Mouse (Mus musculus) liver, embryonic 13.5 days (tissue): ENCODE results near the gene Asap3. TPM values are rescaled to one million over a fixed set of nuclear protein-coding genes. Genes with fewer than 3 reads are reported as not detected.

ENCODE experiments used
- ATAC-seq: fragments of 200-750 bp; cut with Nextera tagmentation; 2 replicates; pipeline ENCODE4 v1.8.0; 2017; ENCODE audit warnings: low read depth, mild to moderate bottlenecking, moderate number of reproducible peaks, moderate library complexity
- DNase-seq: peaks from one replicate; pipeline ENCODE4 v3.0.0; 2022
- H3K27ac ChIP-seq: fragments of 300-500 bp; sonication (generic); 2 replicates; pipeline ENCODE4 v1.5.1; 2015; ENCODE audit warnings: moderate library complexity, mild to moderate bottlenecking, inconsistent platforms
- H3K27me3 ChIP-seq: fragments of 300-500 bp; sonication (generic); 2 replicates; pipeline ENCODE4 v1.6.1; 2015; ENCODE audit warnings: mild to moderate bottlenecking, inconsistent platforms
- H3K36me3 ChIP-seq: fragments of 300-500 bp; sonication (generic); 2 replicates; pipeline ENCODE4 v1.6.1; 2015; ENCODE audit warnings: mild to moderate bottlenecking, inconsistent platforms
- H3K4me1 ChIP-seq: fragments of 300-500 bp; sonication (generic); replicated peaks from 2 replicates; pipeline ENCODE4 v1.6.1; 2015; ENCODE audit warnings: inconsistent platforms
- H3K4me2 ChIP-seq: fragments of 300-500 bp; sonication (generic); 2 replicates; pipeline ENCODE4 v1.6.1; 2015; ENCODE audit warnings: inconsistent platforms, mild to moderate bottlenecking, moderate library complexity
- H3K4me3 ChIP-seq: fragments of 300-500 bp; sonication (generic); replicated peaks from 2 replicates; pipeline ENCODE4 v1.5.1; 2015; ENCODE audit warnings: mild to moderate bottlenecking, inconsistent platforms
- H3K9ac ChIP-seq: fragments of 300-500 bp; sonication (generic); 2 replicates; pipeline ENCODE4 v1.6.1; 2015; ENCODE audit warnings: mild to moderate bottlenecking, inconsistent platforms
- H3K9me3 ChIP-seq: fragments of 300-500 bp; sonication (generic); replicated peaks from 2 replicates; pipeline ENCODE4 v1.6.1; 2016; ENCODE audit warnings: inconsistent platforms
- WGBS: fragments of 180-500 bp; shearing (Covaris S2); methylation state at CpG from one replicate; pipeline ENCODE4 v1.1.7; 2015; ENCODE audit not compliant: insufficient replicate concordance; 5-methylcytosine and 5-hydroxymethylcytosine counted together
- polyA plus RNA-seq: library from polyadenylated mRNA; unstranded; fragments of >200 nt; fragmentation: Nextera tagmentation; extraction: Ambion mirVana; gene quantifications from 2 replicates; pipeline ENCODE4 v1.2.1, GENCODE M21; 2015

The Asap3 gene
- polyA plus RNA-seq, 1 experiment from 2014 or later: 1.1 TPM

DNA sequence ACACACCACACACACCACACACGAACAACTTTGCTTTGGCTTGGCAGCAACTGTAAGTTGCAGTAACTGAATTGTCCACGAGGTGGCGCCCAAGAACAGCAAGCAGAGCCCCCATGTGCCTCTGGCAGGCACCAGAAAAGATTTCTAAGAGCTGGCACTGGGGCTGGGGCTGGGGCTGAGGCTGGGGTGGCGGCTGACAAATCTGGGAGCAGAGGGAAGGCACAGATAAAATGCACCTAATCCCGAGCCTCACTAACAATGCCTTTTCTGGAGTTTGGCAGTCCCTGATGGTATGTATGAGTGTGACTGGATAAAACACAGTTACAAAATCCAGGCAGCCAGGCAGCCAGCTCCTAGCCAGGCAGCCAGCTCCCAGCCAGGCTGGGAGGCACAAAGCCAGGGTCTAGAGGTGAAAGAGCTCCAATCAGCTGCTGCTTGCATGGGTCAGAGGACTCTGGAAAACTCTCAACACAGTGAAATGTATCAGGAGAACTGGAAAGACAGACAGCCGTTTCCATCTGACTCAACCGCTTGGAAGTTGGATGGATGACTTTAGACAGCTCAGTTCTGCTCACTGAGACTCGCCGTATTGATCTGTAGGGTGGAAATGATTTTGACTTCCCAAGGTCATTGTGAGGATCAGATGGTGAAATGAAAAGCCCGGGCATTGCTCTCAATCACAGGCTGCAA lies 54.5 kb downstream of the Asap3 start:
- Histone ChIP-seq H3K4me3 (no peak overlapping the region), H3K4me1 (peaks cover 18% of the 10 kb centered on the region), H3K36me3 (no peaks in the 10 kb centered on the region), H3K9ac (no peak overlapping the region), H3K4me2 (no peak overlapping the region), H3K27ac (no peak overlapping the region), H3K27me3 (peaks cover 23% of the 10 kb centered on the region), H3K9me3 (no peaks in the 10 kb centered on the region)
- WGBS: 39% methylated on average over 10 of the region's 10 CpGs
- no peak for ATAC-seq
- peak; percentile 55 for DNase-seq

GRCm38 (mm10) chr4:136261912-136262311 lies 55.7 kb downstream of the Asap3 start:
- no peak overlapping the region for H3K9ac ChIP-seq
- ATAC-seq (no peak), DNase-seq (no peak)
- H3K4me3 ChIP-seq: no peak overlapping the region
- H3K27ac ChIP-seq: no peak overlapping the region
- no peaks in the 10 kb centered on the region for H3K36me3 ChIP-seq
- H3K9me3 ChIP-seq: no peaks in the 10 kb centered on the region
- peaks cover 12% of the 10 kb centered on the region for H3K4me1 ChIP-seq
- no peak overlapping the region for H3K4me2 ChIP-seq
- WGBS: 61% methylated on average over 10 of the region's 10 CpGs
- H3K27me3 ChIP-seq: peaks cover 23% of the 10 kb centered on the region

GRCm38 (mm10) chr4:136263555-136263954 lies 57.4 kb downstream of the Asap3 start:
- DNase-seq: no peak
- peaks cover 11% of the 10 kb centered on the region; the same call in 1 of the 2 replicates for H3K27me3 ChIP-seq
- no peak overlapping the region for H3K27ac ChIP-seq
- H3K4me1 ChIP-seq: 0 out of 2 replicates have a peak, but pooled peaks cover 7% of the 10 kb centered on the region
- H3K4me3 ChIP-seq: no peak overlapping the region
- ATAC-seq: no peak
- 76% methylated on average over 4 of the region's 4 CpGs for WGBS
- no peaks in the 10 kb centered on the region for H3K9me3 ChIP-seq
- H3K36me3 ChIP-seq: no peaks in the 10 kb centered on the region
- no peak overlapping the region for H3K9ac ChIP-seq
- no peak overlapping the region for H3K4me2 ChIP-seq

GRCm38 (mm10) chr4:136266716-136267343 lies 60.7 kb downstream of the Asap3 start:
- H3K4me2 ChIP-seq: no peak overlapping the region
- no peak overlapping the region for H3K4me3 ChIP-seq
- no peaks in the 10 kb centered on the region for H3K36me3 ChIP-seq
- DNase-seq (no peak), ATAC-seq (no peak; the same call in 1 of the 2 replicates)
- 34% methylated on average over 9 of the region's 9 CpGs for WGBS
- H3K27me3 ChIP-seq: peaks cover 9% of the 10 kb centered on the region
- H3K9ac ChIP-seq: no peak overlapping the region
- no peaks in the 10 kb centered on the region for H3K9me3 ChIP-seq
- H3K27ac ChIP-seq: no peak overlapping the region
- H3K4me1 ChIP-seq: 0 out of 2 replicates have a peak, but pooled peaks cover 7% of the 10 kb centered on the region

DNA sequence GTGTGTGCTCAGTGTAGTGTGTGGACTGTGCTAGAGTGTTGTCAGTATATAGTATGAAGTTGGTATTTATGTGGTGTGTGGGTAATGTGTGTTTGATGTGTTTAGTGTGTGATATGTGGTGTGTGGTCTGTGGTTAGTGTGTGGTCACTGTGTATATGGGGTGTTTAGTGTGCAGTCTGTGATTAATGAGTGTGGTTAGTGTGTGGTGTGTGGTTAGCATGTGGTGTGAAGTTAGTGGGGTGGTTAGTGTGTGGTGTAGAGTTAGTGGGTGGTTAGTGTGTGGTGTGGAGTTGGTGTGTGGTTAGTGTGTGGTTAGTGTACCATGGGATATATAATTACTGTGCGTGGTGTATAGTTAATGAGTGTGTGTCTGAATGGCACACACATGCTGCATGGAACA lies 62.7 kb downstream of the Asap3 start:
- Histone ChIP-seq H3K4me3 (no peak overlapping the region), H3K27me3 (peaks cover 13% of the 10 kb centered on the region), H3K9me3 (no peaks in the 10 kb centered on the region), H3K4me2 (no peak overlapping the region), H3K4me1 (0 out of 2 replicates have a peak, but pooled peaks cover 7% of the 10 kb centered on the region), H3K36me3 (0 out of 2 replicates have a peak, but pooled peaks cover 8% of the 10 kb centered on the region), H3K9ac (no peak overlapping the region), H3K27ac (no peak overlapping the region)
- no peak for DNase-seq
- whole genome bisulfite sequencing: 35% methylated on average over 1 of the region's 1 CpGs
- no peak for ATAC-seq

DNA sequence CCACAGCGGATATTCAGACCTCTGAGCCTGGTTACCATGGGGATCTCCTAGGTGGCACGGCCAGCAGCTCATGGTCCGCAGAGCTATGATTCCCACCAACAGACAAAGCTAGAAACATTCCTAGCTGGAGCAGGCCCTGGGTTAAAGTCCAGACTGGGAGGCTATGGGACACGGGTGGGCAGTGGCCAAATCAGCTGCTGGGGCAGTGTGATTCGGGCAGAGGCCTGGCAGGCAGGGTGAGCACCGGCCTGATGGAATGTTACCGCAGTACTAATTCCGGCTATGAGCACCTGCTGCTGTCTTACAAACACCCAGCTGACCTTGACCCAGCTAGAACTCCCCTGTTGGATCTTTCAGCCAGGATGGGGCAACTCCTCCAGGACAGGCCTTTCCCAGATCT lies 64.5 kb downstream of the Asap3 start:
- ATAC-seq (no peak), DNase-seq (no peak)
- Histone ChIP-seq H3K9me3 (no peaks in the 10 kb centered on the region), H3K4me3 (no peak overlapping the region), H3K36me3 (0 out of 2 replicates have a peak, but pooled peaks cover 8% of the 10 kb centered on the region), H3K27ac (no peak overlapping the region), H3K9ac (no peak overlapping the region), H3K4me2 (no peak overlapping the region), H3K27me3 (peaks cover 15% of the 10 kb centered on the region), H3K4me1 (0 out of 2 replicates have a peak, but pooled peaks cover 7% of the 10 kb centered on the region)
- WGBS: 75% methylated on average over 8 of the region's 8 CpGs

GRCm38 (mm10) chr4:136281097-136281496 lies 74.9 kb downstream of the Asap3 start:
- no peak overlapping the region for H3K9ac ChIP-seq
- no peaks in the 10 kb centered on the region for H3K9me3 ChIP-seq
- peaks cover 23% of the 10 kb centered on the region for H3K4me1 ChIP-seq
- no peak overlapping the region for H3K4me3 ChIP-seq
- no peak overlapping the region for H3K27ac ChIP-seq
- ATAC-seq (no peak), DNase-seq (no peak)
- no peaks in the 10 kb centered on the region for H3K36me3 ChIP-seq
- H3K4me2 ChIP-seq: no peak overlapping the region
- H3K27me3 ChIP-seq: peaks cover 10% of the 10 kb centered on the region
- WGBS: 75% methylated on average over 8 of the region's 8 CpGs

- H3K27me3 ChIP-seq: peaks cover 5% of the 10 kb centered on the region
- WGBS: 54% methylated on average over 9 of the region's 9 CpGs
- H3K4me2 ChIP-seq: no peak overlapping the region
- no peak for ATAC-seq
- no peak overlapping the region for H3K9ac ChIP-seq
- no peaks in the 10 kb centered on the region for H3K9me3 ChIP-seq
- peaks cover 28% of the 10 kb centered on the region for H3K4me1 ChIP-seq
- no peak for DNase-seq
- no peak overlapping the region for H3K27ac ChIP-seq
- H3K4me3 ChIP-seq: no peak overlapping the region
- H3K36me3 ChIP-seq: no peaks in the 10 kb centered on the region
These were observed 75.4 kb downstream of the Asap3 start for GRCm38 (mm10) chr4:136281611-136282010.

GRCm38 (mm10) chr4:136282621-136283480 lies 76.7 kb downstream of the Asap3 start:
- H3K4me3 ChIP-seq: no peak overlapping the region
- no peaks in the 10 kb centered on the region for H3K9me3 ChIP-seq
- WGBS: 50% methylated on average over 10 of the region's 10 CpGs
- peaks cover 5% of the 10 kb centered on the region for H3K27me3 ChIP-seq
- no peak for ATAC-seq
- no peak for DNase-seq
- H3K36me3 ChIP-seq: peaks cover 5% of the 10 kb centered on the region
- H3K4me2 ChIP-seq: no peak overlapping the region
- peak overlapping the region; percentile 48; the same call in 1 of the 2 replicates for H3K27ac ChIP-seq
- peaks cover 40% of the 10 kb centered on the region for H3K4me1 ChIP-seq
- H3K9ac ChIP-seq: no peak overlapping the region

DNA sequence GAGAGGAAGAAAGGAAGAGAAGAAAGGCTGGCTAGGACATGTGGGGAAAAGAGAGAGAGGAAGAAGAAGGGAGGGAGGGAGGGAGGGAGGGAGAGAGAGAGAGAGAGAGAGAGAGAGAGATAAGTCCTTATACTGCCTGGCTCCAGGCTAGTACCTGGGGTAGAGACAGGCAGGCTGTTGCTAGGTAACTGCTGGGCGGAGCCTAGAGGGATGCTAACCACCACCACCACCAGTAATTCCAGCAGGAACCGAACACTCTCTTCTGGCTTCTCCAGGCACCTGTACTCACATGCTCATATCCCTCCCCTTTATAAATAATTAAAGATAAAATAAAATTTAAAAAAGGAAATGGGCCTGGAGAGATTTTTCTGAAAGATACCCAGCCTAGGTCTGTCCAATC lies 77.6 kb downstream of the Asap3 start:
- H3K9me3 ChIP-seq: peaks cover under 1% of the 10 kb centered on the region; the same call in 1 of the 2 replicates
- ATAC-seq: no peak
- H3K9ac ChIP-seq: no peak overlapping the region
- peaks cover 5% of the 10 kb centered on the region for H3K27me3 ChIP-seq
- peaks cover 40% of the 10 kb centered on the region for H3K4me1 ChIP-seq
- peaks cover 15% of the 10 kb centered on the region for H3K36me3 ChIP-seq
- 54% methylated on average over 2 of the region's 2 CpGs for WGBS
- H3K4me2 ChIP-seq: no peak overlapping the region
- H3K27ac ChIP-seq: no peak overlapping the region
- H3K4me3 ChIP-seq: no peak overlapping the region
- DNase-seq: no peak

DNA sequence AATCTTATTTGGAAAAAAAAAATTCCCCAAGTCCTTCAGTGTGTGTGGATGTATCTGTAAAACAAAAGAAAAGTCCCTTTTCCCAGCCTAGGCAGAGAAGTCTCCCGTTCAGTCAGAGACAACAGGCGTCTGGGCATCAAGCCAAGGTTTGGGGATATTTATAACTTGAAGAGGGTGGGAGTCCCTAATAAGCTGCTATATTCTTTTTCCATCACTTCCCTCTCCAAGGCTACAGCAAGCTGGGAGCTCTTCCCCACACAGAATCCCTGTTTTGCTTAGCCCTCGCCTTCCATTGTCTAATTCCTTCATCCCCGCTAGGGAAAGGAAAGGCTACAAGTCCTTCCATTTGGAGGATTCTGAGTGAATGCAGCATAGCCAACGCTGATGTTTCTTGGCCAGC lies 78.3 kb downstream of the Asap3 start, which contains the start of gene Zfp46:
Zfp46 (plus strand) TSS at position 229 of the 400 bp plus-strand sequence.
- peak within 1 kb of the TSS; percentile 69 for H3K4me3 ChIP-seq
- 69% methylated on average over 5 of the region's 5 CpGs for WGBS
- ATAC-seq (no peak), DNase-seq (no peak)
- H3K27me3 ChIP-seq: no peaks in the 10 kb centered on the region
- H3K27ac ChIP-seq: peak within 1 kb of the TSS; percentile 86
- peak within 1 kb of the TSS; percentile 74 for H3K9ac ChIP-seq
- peaks cover 21% of the 10 kb centered on the region for H3K36me3 ChIP-seq
- peaks cover 7% of the 10 kb centered on the region for H3K9me3 ChIP-seq
- H3K4me1 ChIP-seq: peaks cover 40% of the 10 kb centered on the region
- peak within 1 kb of the TSS; percentile 83 for H3K4me2 ChIP-seq
